Mouse (Mus musculus): ENCODE measurements around the gene Rps6kl1.

Rps6kl1 gene

DNA sequence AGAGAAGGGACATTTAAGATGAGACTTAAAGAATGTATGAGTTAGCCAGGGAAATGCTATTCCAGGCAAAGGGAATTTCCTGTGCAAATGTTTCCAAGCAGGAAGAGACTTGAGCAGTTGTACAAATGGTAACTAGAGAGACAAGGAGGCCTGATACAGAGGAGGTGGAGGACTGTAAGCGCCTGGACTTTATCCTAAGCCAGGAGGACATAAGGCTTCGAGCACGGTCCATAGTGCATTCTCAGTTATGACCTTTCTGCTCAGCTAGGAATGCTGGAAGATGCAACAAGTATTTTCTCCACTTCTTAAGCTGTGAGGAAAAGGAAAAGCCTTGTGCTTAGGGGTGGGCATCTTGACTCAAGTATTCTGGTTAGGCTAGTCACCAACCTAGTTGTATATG is 37.7 kb downstream of the Rps6kl1 start:
- Histone ChIP-seq H3K4me3 (replicated peaks; ENCODE audit: low read length) (no peak overlapping the region), H3K27me3 (ENCODE audit: insufficient read depth, low read length) (peaks cover 5% of the 10 kb centered on the region; the same call in 1 of the 2 replicates), H3K36me3 (ENCODE audit: insufficient read depth, low read length) (peaks cover 39% of the 10 kb centered on the region), H3K9me3 (ENCODE audit: low read length) (no peaks in the 10 kb centered on the region), H3K4me1 (replicated peaks; ENCODE audit: low read depth, low read length) (peaks cover 39% of the 10 kb centered on the region)
- no peak for TF ChIP-seq POU5F1 (IDR thresholded peaks at IDR 0.05; ENCODE audit: borderline replicate concordance, low read length)
- no peak for TF ChIP-seq CTCF (conservative IDR thresholded peaks at IDR 0.05; ENCODE audit: low read length)
- no peak for TF ChIP-seq NANOG (IDR thresholded peaks at IDR 0.05; ENCODE audit: borderline replicate concordance, low read length)

- H3K4me3 ChIP-seq (replicated peaks; ENCODE audit: low read length): no peak overlapping the region
- no peak for TF ChIP-seq CTCF (conservative IDR thresholded peaks at IDR 0.05; ENCODE audit: low read length)
- TF ChIP-seq NANOG (IDR thresholded peaks at IDR 0.05; ENCODE audit: borderline replicate concordance, low read length): no peak
- H3K36me3 ChIP-seq (ENCODE audit: insufficient read depth, low read length): peaks cover 33% of the 10 kb centered on the region
- no peaks in the 10 kb centered on the region for H3K9me3 ChIP-seq (ENCODE audit: low read length)
- peaks cover 7% of the 10 kb centered on the region; the same call in 1 of the 2 replicates for H3K27me3 ChIP-seq (ENCODE audit: insufficient read depth, low read length)
- peaks cover 39% of the 10 kb centered on the region for H3K4me1 ChIP-seq (replicated peaks; ENCODE audit: low read depth, low read length)
Observed at GRCm38 (mm10) chr12:85112550-85113251, 38.4 kb downstream of the Rps6kl1 start.

DNA sequence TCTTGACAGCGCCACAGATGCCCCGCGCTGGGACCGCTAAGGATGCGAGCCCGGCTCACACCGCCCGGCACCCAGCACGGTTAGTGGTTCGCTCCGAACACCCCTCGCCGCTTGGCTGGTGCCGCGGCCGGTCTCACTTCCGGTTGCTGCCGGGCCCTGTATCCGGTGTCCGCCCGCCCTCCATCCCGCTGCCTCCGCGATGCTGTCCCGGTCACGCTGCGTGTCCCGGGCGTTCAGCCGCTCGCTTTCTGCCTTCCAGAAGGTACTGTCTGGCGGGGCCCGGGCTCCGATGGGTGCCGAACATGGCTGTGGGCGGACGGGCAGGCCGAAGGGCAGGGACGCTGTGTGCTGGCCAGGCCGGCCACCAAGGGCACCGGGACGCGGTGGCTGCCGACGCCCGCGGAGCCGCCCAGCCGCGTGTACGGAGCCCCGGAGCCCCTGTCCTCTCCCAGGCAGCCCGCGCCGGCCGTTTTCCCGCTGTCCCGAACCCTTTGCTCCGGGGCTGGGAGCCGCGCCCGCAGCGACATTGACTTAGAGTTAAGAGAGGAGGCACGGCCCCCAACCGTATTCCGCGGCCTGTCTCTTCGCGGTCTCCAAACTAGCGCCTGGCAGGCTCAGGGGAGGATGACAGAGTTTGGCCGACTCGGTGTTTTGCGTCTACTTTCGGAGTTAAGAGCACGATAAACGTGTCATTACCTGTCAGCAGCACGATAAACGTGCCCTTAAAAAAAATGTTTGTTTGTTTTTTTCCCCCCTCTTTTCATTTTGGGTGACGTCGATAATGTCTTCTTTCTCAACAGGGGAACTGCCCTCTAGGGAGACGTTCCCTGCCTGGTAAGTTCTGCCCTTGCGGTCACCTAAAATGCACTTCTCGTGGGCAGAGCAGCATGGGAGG is 40.1 kb downstream of the Rps6kl1 start, which contains the start of the genes Prox2 and Dlst:
Gene Prox2 (minus strand): TSS at position 62 of the 895 bp plus-strand sequence.
Gene Dlst (plus strand): TSS at position 136 of the 895 bp plus-strand sequence.
- H3K27me3 ChIP-seq (ENCODE audit: insufficient read depth, low read length): peaks cover 15% of the 10 kb centered on the region
- peak within 1 kb of the TSS; percentile 99 for H3K4me3 ChIP-seq (replicated peaks; ENCODE audit: low read length)

GRCm38 (mm10) chr12:85110011-85110697 is 40.9 kb downstream of the Rps6kl1 start:
- TF ChIP-seq CTCF (conservative IDR thresholded peaks at IDR 0.05; ENCODE audit: low read length) (no peak), NANOG (IDR thresholded peaks at IDR 0.05; ENCODE audit: borderline replicate concordance, low read length) (no peak), POU5F1 (IDR thresholded peaks at IDR 0.05; ENCODE audit: borderline replicate concordance, low read length) (no peak)
- H3K9me3 ChIP-seq (ENCODE audit: low read length): no peaks in the 10 kb centered on the region
- peak overlapping the region; percentile 99 for H3K4me3 ChIP-seq (replicated peaks; ENCODE audit: low read length)
- peaks cover 49% of the 10 kb centered on the region for H3K4me1 ChIP-seq (replicated peaks; ENCODE audit: low read depth, low read length)
- H3K27me3 ChIP-seq (ENCODE audit: insufficient read depth, low read length): peaks cover 18% of the 10 kb centered on the region
- peaks cover 16% of the 10 kb centered on the region for H3K36me3 ChIP-seq (ENCODE audit: insufficient read depth, low read length)

More for the DNA sequence above, 40.1 kb downstream of the Rps6kl1 start, which contains the start of the genes Prox2 and Dlst:
- Histone ChIP-seq H3K4me1 (replicated peaks; ENCODE audit: low read depth, low read length) (peaks cover 47% of the 10 kb centered on the region), H3K36me3 (ENCODE audit: insufficient read depth, low read length) (peaks cover 23% of the 10 kb centered on the region), H3K9me3 (ENCODE audit: low read length) (no peaks in the 10 kb centered on the region)
- TF ChIP-seq CTCF (conservative IDR thresholded peaks at IDR 0.05; ENCODE audit: low read length) (no peak), POU5F1 (IDR thresholded peaks at IDR 0.05; ENCODE audit: borderline replicate concordance, low read length) (no peak), NANOG (IDR thresholded peaks at IDR 0.05; ENCODE audit: borderline replicate concordance, low read length) (no peak)

- Histone ChIP-seq H3K27me3 (ENCODE audit: insufficient read depth, low read length) (peaks cover 22% of the 10 kb centered on the region), H3K4me1 (replicated peaks; ENCODE audit: low read depth, low read length) (peaks cover 57% of the 10 kb centered on the region), H3K9me3 (ENCODE audit: low read length) (no peaks in the 10 kb centered on the region), H3K4me3 (replicated peaks; ENCODE audit: low read length) (no peak overlapping the region), H3K36me3 (ENCODE audit: insufficient read depth, low read length) (peaks cover 8% of the 10 kb centered on the region)
- TF ChIP-seq CTCF (conservative IDR thresholded peaks at IDR 0.05; ENCODE audit: low read length) (no peak), NANOG (IDR thresholded peaks at IDR 0.05; ENCODE audit: borderline replicate concordance, low read length) (no peak), POU5F1 (IDR thresholded peaks at IDR 0.05; ENCODE audit: borderline replicate concordance, low read length) (no peak)
Observed at GRCm38 (mm10) chr12:85109426-85109825, 41.6 kb downstream of the Rps6kl1 start.

GRCm38 (mm10) chr12:85108643-85109042 is 42.4 kb downstream of the Rps6kl1 start:
- peaks cover 8% of the 10 kb centered on the region for H3K36me3 ChIP-seq (ENCODE audit: insufficient read depth, low read length)
- H3K4me3 ChIP-seq (replicated peaks; ENCODE audit: low read length): no peak overlapping the region
- TF ChIP-seq NANOG (IDR thresholded peaks at IDR 0.05; ENCODE audit: borderline replicate concordance, low read length) (no peak), CTCF (conservative IDR thresholded peaks at IDR 0.05; ENCODE audit: low read length) (no peak), POU5F1 (IDR thresholded peaks at IDR 0.05; ENCODE audit: borderline replicate concordance, low read length) (no peak)

DNA sequence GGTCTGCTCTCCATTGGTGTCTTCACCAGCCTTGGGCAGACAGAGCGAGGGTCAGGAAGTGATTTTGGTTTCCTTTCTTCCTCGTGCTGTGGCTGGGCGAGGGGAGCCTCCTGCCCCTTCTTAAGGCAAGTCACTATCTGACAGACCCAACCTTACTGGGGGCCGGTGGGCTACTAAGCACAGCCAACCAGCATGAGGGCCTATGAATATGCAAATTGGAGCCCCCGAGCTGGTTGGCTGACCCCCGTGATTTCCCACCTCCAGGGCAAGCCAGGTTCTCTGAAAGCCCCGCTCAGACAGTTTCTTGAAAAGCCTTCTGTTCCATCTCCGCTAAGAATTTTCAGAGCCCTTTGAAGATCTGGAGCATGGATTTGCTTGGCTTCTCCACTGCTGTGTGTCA is 44.8 kb downstream of the Rps6kl1 start:
- H3K4me3 ChIP-seq (replicated peaks; ENCODE audit: low read length): 0 out of 2 replicates have a peak overlapping the region, but pooled peaks have one; percentile 20
- TF ChIP-seq POU5F1 (IDR thresholded peaks at IDR 0.05; ENCODE audit: borderline replicate concordance, low read length) (peak; percentile 57; the same call in 1 of the 2 replicates), CTCF (conservative IDR thresholded peaks at IDR 0.05; ENCODE audit: low read length) (no peak), NANOG (IDR thresholded peaks at IDR 0.05; ENCODE audit: borderline replicate concordance, low read length) (no peak)
- no peaks in the 10 kb centered on the region for H3K36me3 ChIP-seq (ENCODE audit: insufficient read depth, low read length)
- H3K27me3 ChIP-seq (ENCODE audit: insufficient read depth, low read length): peaks cover 22% of the 10 kb centered on the region
- no peaks in the 10 kb centered on the region for H3K9me3 ChIP-seq (ENCODE audit: low read length)
- peaks cover 41% of the 10 kb centered on the region for H3K4me1 ChIP-seq (replicated peaks; ENCODE audit: low read depth, low read length)

More at GRCm38 (mm10) chr12:85108643-85109042, 42.4 kb downstream of the Rps6kl1 start:
- Histone ChIP-seq H3K9me3 (ENCODE audit: low read length) (no peaks in the 10 kb centered on the region), H3K27me3 (ENCODE audit: insufficient read depth, low read length) (peaks cover 22% of the 10 kb centered on the region), H3K4me1 (replicated peaks; ENCODE audit: low read depth, low read length) (peaks cover 59% of the 10 kb centered on the region)
